Mouse (Mus musculus): ENCODE data around the gene Mef2c. TPM values are rescaled to one million over a fixed set of nuclear protein-coding genes. Genes with fewer than 3 reads are reported as not detected.

Mef2c gene
- polyA plus RNA-seq, 1 experiment from 2014 or later: 30.7 TPM

DNA sequence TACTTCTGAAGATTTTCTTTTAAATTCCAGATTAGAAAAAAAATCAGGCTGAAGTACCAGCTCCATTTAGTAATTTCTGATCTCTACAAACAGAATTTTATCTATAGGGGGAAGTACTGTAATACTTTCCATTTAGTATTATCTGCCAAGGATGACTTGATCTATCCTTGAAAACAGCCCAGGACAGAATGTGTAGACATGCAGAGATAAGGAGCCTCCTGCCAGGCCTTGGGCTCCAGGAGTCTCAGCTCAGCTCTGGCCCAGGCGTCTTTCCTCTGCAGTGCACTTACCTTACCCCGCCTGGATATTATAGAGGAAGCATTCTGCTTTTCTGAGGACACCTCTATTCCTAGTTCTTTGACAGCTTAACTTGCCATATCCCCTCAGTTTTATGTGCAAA, 59.4 kb downstream of the Mef2c start:
- Histone ChIP-seq H3K9ac (no peak overlapping the region), H3K9me3 (ENCODE audit: control insufficient read depth, low read length) (no peaks in the 10 kb centered on the region)
- WGBS: 80% methylated on average over 2 of the region's 2 CpGs

DNA sequence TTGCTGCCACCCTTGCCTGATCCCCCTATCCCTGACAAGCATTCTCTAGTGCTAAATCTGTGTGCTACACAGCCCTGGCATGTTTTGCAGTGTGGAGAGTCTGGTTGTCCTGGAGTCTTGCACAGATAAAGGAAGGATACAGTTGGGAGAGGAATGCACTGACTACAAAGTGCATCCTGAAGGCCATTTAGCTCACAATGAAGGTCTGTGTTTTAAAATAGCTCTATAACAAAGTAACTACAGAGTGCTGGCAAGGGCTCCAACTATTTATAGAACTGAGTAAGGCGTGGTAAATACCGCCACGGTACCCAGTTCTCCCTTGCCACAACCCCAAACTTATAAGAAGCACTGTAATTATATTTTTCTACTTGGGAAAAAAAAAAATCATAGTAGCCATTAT, 61.9 kb downstream of the Mef2c start:
- 66% methylated on average over 3 of the region's 3 CpGs for WGBS
- DNase-seq (ENCODE audit: low spot score): no peak
- no peak overlapping the region for H3K4me3 ChIP-seq (replicated peaks; ENCODE audit: low read length)
- H3K4me2 ChIP-seq (replicated peaks): no peak overlapping the region
- no peaks in the 10 kb centered on the region for H3K27me3 ChIP-seq (ENCODE audit: control insufficient read depth, insufficient read depth, low read length)
- no peaks in the 10 kb centered on the region for H3K36me3 ChIP-seq (replicated peaks; ENCODE audit: control insufficient read depth, insufficient read depth)
- no peak overlapping the region for H3K9ac ChIP-seq
- H3K27ac ChIP-seq: 0 out of 2 replicates have a peak overlapping the region, but pooled peaks have one; percentile 26
- peaks cover 17% of the 10 kb centered on the region; the same call in 1 of the 2 replicates for H3K4me1 ChIP-seq (replicated peaks; ENCODE audit: control insufficient read depth, insufficient read depth, low read length)
- H3K9me3 ChIP-seq (ENCODE audit: control insufficient read depth, low read length): no peaks in the 10 kb centered on the region
- ATAC-seq (ENCODE audit: low FRiP score): no peak

More for the DNA sequence above, 59.4 kb downstream of the Mef2c start:
- DNase-seq (ENCODE audit: low spot score): no peak
- H3K36me3 ChIP-seq (replicated peaks; ENCODE audit: control insufficient read depth, insufficient read depth): no peaks in the 10 kb centered on the region
- H3K4me1 ChIP-seq (replicated peaks; ENCODE audit: control insufficient read depth, insufficient read depth, low read length): peaks cover 17% of the 10 kb centered on the region; the same call in 1 of the 2 replicates
- no peak overlapping the region for H3K4me3 ChIP-seq (replicated peaks; ENCODE audit: low read length)
- H3K4me2 ChIP-seq (replicated peaks): no peak overlapping the region
- H3K27me3 ChIP-seq (ENCODE audit: control insufficient read depth, insufficient read depth, low read length): no peaks in the 10 kb centered on the region
- no peak overlapping the region for H3K27ac ChIP-seq
- ATAC-seq (ENCODE audit: low FRiP score): no peak

DNA sequence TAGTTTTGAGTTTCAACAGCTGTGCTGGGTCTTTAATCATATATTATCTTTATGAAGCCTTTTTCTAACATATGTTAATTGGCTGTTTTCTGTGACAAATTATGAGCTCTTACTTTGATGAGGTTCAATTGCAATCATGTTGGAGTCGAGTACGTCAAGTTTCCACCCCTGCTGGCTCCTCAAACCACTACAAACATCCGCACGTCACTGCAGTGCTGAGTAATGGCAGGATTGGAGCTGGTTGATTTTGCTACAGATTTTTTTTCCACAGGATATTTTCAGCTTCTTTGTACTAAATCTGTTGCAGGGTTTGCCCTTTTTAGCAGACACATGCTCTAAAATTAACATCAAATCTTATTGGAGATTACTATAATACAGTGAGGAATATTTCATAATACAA, 62.3 kb downstream of the Mef2c start:
- Histone ChIP-seq H3K9me3 (ENCODE audit: control insufficient read depth, low read length) (no peaks in the 10 kb centered on the region), H3K27me3 (ENCODE audit: control insufficient read depth, insufficient read depth, low read length) (no peaks in the 10 kb centered on the region), H3K27ac (peak overlapping the region; percentile 29; the same call in 1 of the 2 replicates), H3K9ac (no peak overlapping the region), H3K4me2 (replicated peaks) (no peak overlapping the region), H3K4me1 (replicated peaks; ENCODE audit: control insufficient read depth, insufficient read depth, low read length) (peaks cover 17% of the 10 kb centered on the region; the same call in 1 of the 2 replicates), H3K36me3 (replicated peaks; ENCODE audit: control insufficient read depth, insufficient read depth) (no peaks in the 10 kb centered on the region), H3K4me3 (replicated peaks; ENCODE audit: low read length) (no peak overlapping the region)
- DNase-seq (ENCODE audit: low spot score): no peak
- 38% methylated on average over 4 of the region's 4 CpGs for WGBS
- ATAC-seq (ENCODE audit: low FRiP score): no peak

DNA sequence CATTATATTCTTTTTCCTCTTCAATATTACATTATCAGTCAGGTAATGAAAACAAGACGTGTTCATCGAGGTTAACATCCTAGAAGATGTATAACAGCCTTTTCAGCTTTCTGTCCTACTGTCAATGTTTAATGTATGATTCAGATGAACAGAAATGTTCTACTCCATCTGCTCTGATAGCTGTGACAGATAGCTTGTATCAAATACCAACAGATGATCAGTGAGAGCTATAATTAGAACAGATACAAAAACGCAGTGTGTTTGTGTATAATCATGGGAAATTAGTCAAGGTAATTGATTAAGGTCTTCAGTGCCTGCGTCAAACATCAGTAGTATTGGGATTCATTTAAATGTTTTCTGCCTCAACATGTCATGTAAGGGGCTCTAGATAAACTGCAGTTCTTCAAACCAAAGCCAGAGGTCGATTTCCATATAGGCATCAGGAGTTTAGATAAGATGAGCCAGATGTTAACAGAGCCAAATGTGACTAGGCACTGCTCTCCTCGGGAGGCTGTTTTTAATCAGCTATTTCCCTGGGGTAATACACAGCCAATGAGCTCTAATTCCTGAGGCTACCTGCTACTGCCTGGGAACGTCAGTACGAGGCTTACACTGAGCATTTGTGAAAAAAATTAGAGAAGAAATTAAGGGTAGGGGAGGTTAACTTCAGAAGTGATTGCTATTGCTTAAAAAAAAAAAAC, 63.1 kb downstream of the Mef2c start:
- Histone ChIP-seq H3K4me2 (replicated peaks) (no peak overlapping the region), H3K9me3 (ENCODE audit: control insufficient read depth, low read length) (no peaks in the 10 kb centered on the region), H3K9ac (no peak overlapping the region), H3K36me3 (replicated peaks; ENCODE audit: control insufficient read depth, insufficient read depth) (no peaks in the 10 kb centered on the region), H3K27ac (no peak overlapping the region; the same call in 1 of the 2 replicates), H3K4me3 (replicated peaks; ENCODE audit: low read length) (no peak overlapping the region), H3K27me3 (ENCODE audit: control insufficient read depth, insufficient read depth, low read length) (no peaks in the 10 kb centered on the region), H3K4me1 (replicated peaks; ENCODE audit: control insufficient read depth, insufficient read depth, low read length) (peaks cover 17% of the 10 kb centered on the region; the same call in 1 of the 2 replicates)
- WGBS: 42% methylated on average over 8 of the region's 8 CpGs
- DNase-seq (ENCODE audit: low spot score) (no peak), ATAC-seq (ENCODE audit: low FRiP score) (peak; percentile 66; the same call in 1 of the 2 replicates)

- ATAC-seq (ENCODE audit: low FRiP score) (peak; percentile 51; the same call in 1 of the 2 replicates), DNase-seq (ENCODE audit: low spot score) (no peak)
- no peak overlapping the region for H3K4me3 ChIP-seq (replicated peaks; ENCODE audit: low read length)
- no peaks in the 10 kb centered on the region for H3K36me3 ChIP-seq (replicated peaks; ENCODE audit: control insufficient read depth, insufficient read depth)
- 50% methylated on average over 3 of the region's 3 CpGs for WGBS
- H3K27me3 ChIP-seq (ENCODE audit: control insufficient read depth, insufficient read depth, low read length): no peaks in the 10 kb centered on the region
- no peaks in the 10 kb centered on the region for H3K9me3 ChIP-seq (ENCODE audit: control insufficient read depth, low read length)
- H3K9ac ChIP-seq: no peak overlapping the region
- H3K27ac ChIP-seq: no peak overlapping the region
- peaks cover 17% of the 10 kb centered on the region; the same call in 1 of the 2 replicates for H3K4me1 ChIP-seq (replicated peaks; ENCODE audit: control insufficient read depth, insufficient read depth, low read length)
- H3K4me2 ChIP-seq (replicated peaks): no peak overlapping the region
Observed at GRCm38 (mm10) chr13:83567681-83568080, 63.8 kb downstream of the Mef2c start.

DNA sequence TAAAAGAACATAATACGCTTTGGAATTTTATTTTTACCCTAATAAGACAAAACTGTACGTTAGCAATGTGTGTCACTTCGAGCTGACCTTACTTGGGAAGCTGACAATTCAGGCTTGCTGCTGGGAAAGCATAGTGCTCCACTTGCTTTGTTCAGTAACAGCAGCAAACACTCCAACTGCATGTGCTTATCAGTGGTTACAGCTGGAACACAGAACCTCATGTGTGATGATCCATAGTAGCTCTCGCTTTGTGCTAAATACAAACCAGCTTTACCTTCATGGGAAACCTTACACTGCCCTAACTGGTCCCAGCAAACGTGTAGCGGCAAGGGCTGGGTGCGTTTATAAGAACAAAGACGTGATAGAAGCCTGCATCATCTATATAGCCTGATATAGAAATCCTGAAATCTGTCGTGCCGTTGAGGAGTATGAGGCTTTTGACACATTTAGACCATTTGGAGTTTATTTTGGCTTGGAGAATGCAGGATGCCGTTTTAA, 65.0 kb downstream of the Mef2c start:
- H3K27ac ChIP-seq: 0 out of 2 replicates have a peak overlapping the region, but pooled peaks have one; percentile 11
- peaks cover 17% of the 10 kb centered on the region; the same call in 1 of the 2 replicates for H3K4me1 ChIP-seq (replicated peaks; ENCODE audit: control insufficient read depth, insufficient read depth, low read length)
- H3K9me3 ChIP-seq (ENCODE audit: control insufficient read depth, low read length): no peaks in the 10 kb centered on the region
- H3K9ac ChIP-seq: no peak overlapping the region
- H3K4me3 ChIP-seq (replicated peaks; ENCODE audit: low read length): no peak overlapping the region
- no peaks in the 10 kb centered on the region for H3K27me3 ChIP-seq (ENCODE audit: control insufficient read depth, insufficient read depth, low read length)
- DNase-seq (ENCODE audit: low spot score) (no peak), ATAC-seq (ENCODE audit: low FRiP score) (no peak)
- no peak overlapping the region for H3K4me2 ChIP-seq (replicated peaks)
- 79% methylated on average over 11 of the region's 11 CpGs for WGBS
- no peaks in the 10 kb centered on the region for H3K36me3 ChIP-seq (replicated peaks; ENCODE audit: control insufficient read depth, insufficient read depth)

- Histone ChIP-seq H3K9me3 (ENCODE audit: control insufficient read depth, low read length) (no peaks in the 10 kb centered on the region), H3K4me3 (replicated peaks; ENCODE audit: low read length) (no peak overlapping the region), H3K27ac (no peak overlapping the region; the same call in 1 of the 2 replicates), H3K4me2 (replicated peaks) (no peak overlapping the region), H3K27me3 (ENCODE audit: control insufficient read depth, insufficient read depth, low read length) (0 out of 2 replicates have a peak, but pooled peaks cover 3% of the 10 kb centered on the region), H3K36me3 (replicated peaks; ENCODE audit: control insufficient read depth, insufficient read depth) (no peaks in the 10 kb centered on the region), H3K4me1 (replicated peaks; ENCODE audit: control insufficient read depth, insufficient read depth, low read length) (peaks cover 16% of the 10 kb centered on the region; the same call in 1 of the 2 replicates), H3K9ac (no peak overlapping the region)
- DNase-seq (ENCODE audit: low spot score) (no peak), ATAC-seq (ENCODE audit: low FRiP score) (no peak)
- WGBS: 40% methylated on average over 7 of the region's 7 CpGs
Observed at GRCm38 (mm10) chr13:83571973-83572447, 68.2 kb downstream of the Mef2c start.

DNA sequence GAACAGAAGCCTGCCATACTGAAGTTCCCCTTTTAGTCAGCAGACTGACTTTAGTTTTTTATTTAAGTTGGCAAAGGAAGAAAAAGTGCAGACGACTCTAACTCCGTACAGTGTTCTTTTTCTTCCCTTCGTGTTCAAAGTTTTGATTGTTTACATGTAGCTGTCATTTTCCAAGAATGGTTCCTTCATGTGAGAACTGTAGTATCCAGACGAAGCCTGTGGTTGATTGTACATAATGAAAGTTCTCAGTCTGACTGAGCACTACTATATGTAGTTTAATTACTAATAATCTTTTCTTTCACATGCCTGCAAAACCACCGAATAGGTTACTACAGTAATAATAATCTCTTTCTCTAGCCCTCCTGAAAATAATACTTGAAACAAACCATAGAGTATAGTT, 68.6 kb downstream of the Mef2c start:
- Histone ChIP-seq H3K4me1 (replicated peaks; ENCODE audit: control insufficient read depth, insufficient read depth, low read length) (0 out of 2 replicates have a peak, but pooled peaks cover 11% of the 10 kb centered on the region), H3K4me2 (replicated peaks) (no peak overlapping the region), H3K27ac (no peak overlapping the region), H3K36me3 (replicated peaks; ENCODE audit: control insufficient read depth, insufficient read depth) (no peaks in the 10 kb centered on the region), H3K27me3 (ENCODE audit: control insufficient read depth, insufficient read depth, low read length) (0 out of 2 replicates have a peak, but pooled peaks cover 3% of the 10 kb centered on the region), H3K4me3 (replicated peaks; ENCODE audit: low read length) (no peak overlapping the region), H3K9me3 (ENCODE audit: control insufficient read depth, low read length) (no peaks in the 10 kb centered on the region), H3K9ac (no peak overlapping the region)
- DNase-seq (ENCODE audit: low spot score): no peak
- ATAC-seq (ENCODE audit: low FRiP score): no peak
- 69% methylated on average over 5 of the region's 5 CpGs for WGBS

DNA sequence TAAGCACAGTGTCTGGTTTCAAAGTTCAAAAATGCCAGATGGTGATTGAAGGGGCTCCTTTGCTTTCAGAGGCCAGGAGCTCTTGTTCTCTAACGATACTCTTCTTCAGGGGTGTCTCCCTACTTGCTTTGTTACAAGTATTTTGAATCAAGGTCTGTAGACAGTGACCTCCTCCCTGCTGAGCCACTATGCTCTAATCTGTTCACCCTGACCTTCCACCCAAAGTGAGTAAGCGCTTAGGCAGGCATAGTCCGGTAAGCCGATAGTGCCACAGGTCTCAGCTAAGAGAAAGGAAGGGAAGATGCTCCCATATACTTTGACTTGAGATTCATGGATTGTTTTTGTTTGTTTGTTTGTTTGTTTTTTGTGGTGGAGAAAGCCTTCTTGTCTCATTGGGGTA, 69.5 kb downstream of the Mef2c start:
- Histone ChIP-seq H3K27me3 (ENCODE audit: control insufficient read depth, insufficient read depth, low read length) (0 out of 2 replicates have a peak, but pooled peaks cover 3% of the 10 kb centered on the region), H3K4me3 (replicated peaks; ENCODE audit: low read length) (no peak overlapping the region), H3K4me2 (replicated peaks) (no peak overlapping the region), H3K27ac (no peak overlapping the region), H3K9ac (no peak overlapping the region), H3K4me1 (replicated peaks; ENCODE audit: control insufficient read depth, insufficient read depth, low read length) (0 out of 2 replicates have a peak, but pooled peaks cover 7% of the 10 kb centered on the region), H3K9me3 (ENCODE audit: control insufficient read depth, low read length) (no peaks in the 10 kb centered on the region), H3K36me3 (replicated peaks; ENCODE audit: control insufficient read depth, insufficient read depth) (no peaks in the 10 kb centered on the region)
- 49% methylated on average over 4 of the region's 4 CpGs for WGBS
- DNase-seq (ENCODE audit: low spot score) (no peak), ATAC-seq (ENCODE audit: low FRiP score) (no peak)
